Mouse (Mus musculus): Measurements from ENCODE around the gene Lrrc3c. TPM values are rescaled to one million over a fixed set of nuclear protein-coding genes. Genes with fewer than 3 reads are reported as not detected.
A peak's percentile ranks its signal among the peaks of the same experiment; 100 is the strongest.

The Lrrc3c gene
- total RNA-seq (2015) (not detected in 2 replicates), total RNA-seq (2017) (not detected in 2 replicates)

DNA sequence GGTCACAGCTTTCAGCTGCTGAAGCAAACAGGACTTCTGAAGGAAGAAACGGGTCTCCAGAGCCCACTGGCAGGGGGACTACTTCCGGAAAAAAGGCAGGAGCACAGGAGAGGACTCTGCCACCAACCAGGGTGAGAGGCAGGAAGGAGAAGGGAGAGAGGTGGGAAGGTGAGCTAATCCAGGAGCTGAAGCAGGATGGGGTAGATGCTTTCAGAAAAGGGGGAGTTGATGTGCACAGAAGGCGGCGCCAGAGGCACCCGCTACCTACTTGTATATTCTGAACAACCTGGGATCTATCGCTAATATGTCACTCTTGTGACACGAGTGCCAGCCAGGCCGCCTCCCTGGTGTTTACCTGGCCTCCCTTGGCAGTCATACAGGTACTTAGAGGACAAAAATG is at the start of gene Lrrc3c:
Lrrc3c (plus strand) TSS at position 301 of the 400 bp plus-strand sequence.
- ATAC-seq (ENCODE audit: poor library complexity, severe bottlenecking) = no peak

DNA sequence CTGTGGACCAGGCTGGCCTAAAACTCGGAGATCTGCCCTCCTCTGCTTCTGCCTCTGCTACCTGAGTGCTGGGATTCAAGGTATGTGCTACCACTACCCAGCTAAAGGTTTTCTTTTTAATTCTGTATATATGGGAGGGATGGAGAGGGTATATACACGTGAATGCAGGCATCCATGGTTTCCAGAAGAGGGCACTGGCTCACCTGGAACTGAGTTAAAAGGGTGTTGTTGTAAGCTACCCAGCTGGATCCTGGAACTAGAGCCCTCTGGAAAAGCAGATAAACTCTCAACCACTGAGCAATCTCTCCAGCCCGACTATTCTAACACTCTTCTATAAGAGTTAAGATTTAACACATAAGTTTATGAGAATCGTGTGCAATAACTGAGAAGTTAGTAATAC is 48.7 kb upstream of the Lrrc3c start:
- ATAC-seq (ENCODE audit: poor library complexity, severe bottlenecking) = no peak

- no peak for ATAC-seq (ENCODE audit: poor library complexity, severe bottlenecking)
Observed at GRCm38 (mm10) chr11:98550311-98550974, 47.6 kb upstream of the Lrrc3c start.

- ATAC-seq (ENCODE audit: poor library complexity, severe bottlenecking) = peak; percentile 85
Observed at GRCm38 (mm10) chr11:98550975-98551828, 46.9 kb upstream of the Lrrc3c start, which contains the start of gene Zpbp2. Gene Zpbp2 (plus strand): TSS chr11:98551097.

- ATAC-seq (ENCODE audit: poor library complexity, severe bottlenecking) = no peak
Observed at GRCm38 (mm10) chr11:98553966-98554365, 44.1 kb upstream of the Lrrc3c start.

DNA sequence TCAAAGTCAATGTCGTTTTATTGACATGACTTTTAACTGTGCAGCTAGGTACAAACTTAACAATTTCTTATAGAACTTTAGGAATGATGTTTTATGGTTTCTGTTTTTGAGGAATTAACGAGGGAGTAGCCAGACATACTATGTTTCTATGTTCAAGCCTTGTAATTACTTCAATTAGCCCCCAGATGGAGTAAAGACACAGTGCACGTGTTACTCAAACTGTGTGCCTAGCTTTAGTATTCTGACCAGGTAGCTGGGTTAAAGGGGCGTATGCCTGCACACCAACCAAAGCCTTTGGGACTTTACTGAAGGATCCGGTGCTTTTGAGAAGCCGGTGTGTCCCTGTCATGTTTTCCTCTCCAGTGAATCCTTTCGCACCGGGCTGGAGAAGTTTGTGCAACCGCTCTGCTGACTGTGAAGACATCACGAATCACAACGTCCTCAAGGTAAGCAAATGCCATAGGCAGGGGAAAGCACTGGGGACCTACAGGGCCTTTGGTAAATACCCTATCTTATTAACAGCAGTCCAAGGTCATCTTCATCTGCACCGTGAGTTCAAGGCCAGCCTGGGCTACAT is 42.9 kb upstream of the Lrrc3c start:
- ATAC-seq (ENCODE audit: poor library complexity, severe bottlenecking) = no peak

DNA sequence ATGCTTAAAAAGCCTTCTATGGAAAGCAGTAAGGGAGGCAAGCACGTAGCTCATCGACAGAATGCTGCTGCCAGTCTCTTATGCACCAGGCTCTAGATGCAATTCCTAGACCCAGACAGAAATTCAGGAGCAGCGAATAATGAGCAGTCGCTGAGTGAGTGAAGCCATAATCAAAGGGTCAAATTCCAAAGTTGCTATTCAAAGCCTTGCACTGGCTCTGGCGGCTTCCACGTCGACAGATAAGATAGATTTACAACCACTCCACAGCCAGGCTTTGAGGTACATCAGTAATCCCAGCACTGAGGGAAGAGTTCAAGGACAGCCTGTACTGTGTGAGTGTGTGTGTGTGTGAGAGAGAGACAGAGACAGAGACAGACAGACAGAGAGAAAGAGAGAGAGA is 37.1 kb upstream of the Lrrc3c start:
- ATAC-seq (ENCODE audit: poor library complexity, severe bottlenecking) = no peak

DNA sequence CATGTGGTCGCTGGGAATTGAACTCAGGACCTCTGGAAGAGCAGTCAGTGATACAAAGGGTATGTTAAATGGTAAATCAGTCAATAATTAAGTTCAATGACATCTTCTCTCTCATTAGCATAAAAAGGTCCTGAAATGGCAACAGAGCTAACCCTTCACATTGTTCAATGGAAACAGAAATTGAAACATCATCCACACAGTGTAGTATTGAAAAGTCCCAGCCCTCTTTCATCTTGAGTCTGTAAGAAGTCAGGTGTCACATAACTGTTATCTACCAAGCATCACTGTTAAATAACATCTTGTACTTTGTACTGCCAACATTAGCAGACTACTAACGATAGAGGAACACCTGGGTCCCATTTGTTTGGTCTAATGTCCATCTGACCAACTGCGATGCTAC is 35.1 kb upstream of the Lrrc3c start:
- ATAC-seq (ENCODE audit: poor library complexity, severe bottlenecking) = no peak

DNA sequence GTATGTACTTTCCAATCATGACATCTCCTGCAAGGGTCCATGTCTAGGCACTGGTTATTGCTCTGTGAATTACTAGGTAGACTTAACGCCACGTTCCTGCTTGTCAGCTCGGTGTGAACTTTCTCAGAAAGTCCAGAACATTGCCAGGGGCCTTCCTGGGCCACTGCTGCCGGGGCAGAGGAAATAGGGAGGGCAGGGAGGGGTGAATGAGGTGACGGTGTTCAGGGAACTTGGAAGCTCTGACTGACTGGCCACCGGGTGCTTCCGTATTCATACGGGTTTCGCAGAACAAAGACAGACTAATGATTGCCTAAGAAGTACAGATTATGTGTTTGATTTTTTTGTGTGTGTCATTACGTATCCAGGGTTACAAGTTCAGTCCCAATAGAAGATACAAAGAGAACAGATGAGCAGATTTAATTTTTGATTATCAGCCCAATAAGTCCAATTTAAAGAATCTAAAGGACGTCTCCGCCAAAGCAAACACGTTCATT is 34.1 kb upstream of the Lrrc3c start:
- ATAC-seq (ENCODE audit: poor library complexity, severe bottlenecking) = no peak

DNA sequence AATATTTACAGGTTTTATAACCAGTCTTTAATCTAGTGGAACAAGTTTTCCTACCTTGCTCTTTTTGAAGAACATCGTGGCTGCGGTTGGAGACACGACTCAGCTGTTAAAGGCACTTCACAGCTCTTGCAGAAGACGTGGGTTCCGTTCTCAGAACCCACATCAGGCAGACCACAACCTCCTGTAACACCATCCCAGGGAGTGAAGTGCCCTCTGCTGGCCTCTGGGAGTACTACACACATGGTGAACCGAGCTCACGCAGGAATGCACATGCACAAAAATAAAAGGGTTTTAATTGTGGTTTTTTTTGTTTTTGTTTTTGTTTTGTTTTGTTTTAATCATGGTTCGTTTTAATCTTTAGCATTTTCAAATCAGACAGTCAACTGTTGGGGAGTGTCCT is 29.8 kb upstream of the Lrrc3c start:
- ATAC-seq (ENCODE audit: poor library complexity, severe bottlenecking) = no peak

DNA sequence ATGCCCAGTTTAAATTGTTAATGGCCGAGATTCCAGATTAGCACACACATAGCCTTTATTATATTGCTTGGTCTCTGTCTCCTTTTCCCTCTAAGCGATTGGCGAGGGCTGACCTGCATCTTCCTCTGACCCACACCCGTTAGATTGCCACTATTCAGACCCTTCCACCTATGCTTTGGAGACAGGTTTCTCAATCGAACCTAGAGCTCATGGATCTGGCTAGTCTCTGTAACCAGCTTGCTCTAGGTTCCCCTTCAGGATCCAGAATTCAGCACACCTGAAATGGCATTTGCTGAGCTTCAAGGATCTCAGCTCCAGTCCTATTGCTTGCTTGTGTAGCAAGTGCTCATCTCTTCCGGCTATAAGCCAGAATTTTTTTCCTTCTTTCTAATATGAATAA is 28.6 kb upstream of the Lrrc3c start:
- no peak for ATAC-seq (ENCODE audit: poor library complexity, severe bottlenecking)

GRCm38 (mm10) chr11:98577776-98578175 is 20.3 kb upstream of the Lrrc3c start:
- no peak for ATAC-seq (ENCODE audit: poor library complexity, severe bottlenecking)

DNA sequence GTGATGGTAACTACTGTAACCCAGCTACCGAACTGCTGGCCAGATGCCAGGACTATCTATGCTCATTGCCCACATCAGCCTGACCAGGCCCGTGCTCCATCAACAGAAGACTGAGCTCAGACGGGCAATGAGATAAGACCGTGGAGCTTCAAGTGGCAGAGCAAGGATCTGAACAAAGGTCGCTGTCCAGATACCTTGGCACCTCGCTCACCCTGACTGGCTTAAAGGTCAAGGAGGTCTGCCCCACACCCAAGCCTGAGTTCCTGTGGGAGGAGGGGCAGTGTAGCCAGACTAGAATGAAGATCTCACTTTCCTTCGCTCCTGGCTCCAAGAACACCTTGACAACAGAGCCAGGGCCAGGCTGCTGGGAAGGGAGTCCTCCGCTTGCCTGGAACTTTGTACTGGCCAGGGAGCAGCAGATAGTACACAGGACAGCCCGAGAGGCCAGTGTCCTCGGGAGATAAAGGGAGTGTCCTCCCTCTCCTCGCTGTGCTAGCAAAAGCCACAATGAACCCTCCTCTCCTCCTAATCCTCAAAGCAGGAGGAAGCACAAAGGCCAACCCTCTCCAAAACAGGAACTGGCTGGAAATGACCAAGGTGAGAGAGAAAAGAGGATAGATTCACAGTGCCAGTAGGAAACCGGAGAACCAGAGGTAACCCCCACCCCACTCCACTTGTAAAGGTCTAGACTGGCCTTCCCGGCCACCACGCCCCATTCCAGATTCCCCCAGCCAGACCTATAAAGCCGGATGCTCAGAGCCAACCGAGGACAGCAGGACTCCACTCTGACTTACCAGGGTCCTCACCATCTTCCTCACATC is 17.6 kb upstream of the Lrrc3c start:
- peak; percentile 37 for ATAC-seq (ENCODE audit: poor library complexity, severe bottlenecking)

DNA sequence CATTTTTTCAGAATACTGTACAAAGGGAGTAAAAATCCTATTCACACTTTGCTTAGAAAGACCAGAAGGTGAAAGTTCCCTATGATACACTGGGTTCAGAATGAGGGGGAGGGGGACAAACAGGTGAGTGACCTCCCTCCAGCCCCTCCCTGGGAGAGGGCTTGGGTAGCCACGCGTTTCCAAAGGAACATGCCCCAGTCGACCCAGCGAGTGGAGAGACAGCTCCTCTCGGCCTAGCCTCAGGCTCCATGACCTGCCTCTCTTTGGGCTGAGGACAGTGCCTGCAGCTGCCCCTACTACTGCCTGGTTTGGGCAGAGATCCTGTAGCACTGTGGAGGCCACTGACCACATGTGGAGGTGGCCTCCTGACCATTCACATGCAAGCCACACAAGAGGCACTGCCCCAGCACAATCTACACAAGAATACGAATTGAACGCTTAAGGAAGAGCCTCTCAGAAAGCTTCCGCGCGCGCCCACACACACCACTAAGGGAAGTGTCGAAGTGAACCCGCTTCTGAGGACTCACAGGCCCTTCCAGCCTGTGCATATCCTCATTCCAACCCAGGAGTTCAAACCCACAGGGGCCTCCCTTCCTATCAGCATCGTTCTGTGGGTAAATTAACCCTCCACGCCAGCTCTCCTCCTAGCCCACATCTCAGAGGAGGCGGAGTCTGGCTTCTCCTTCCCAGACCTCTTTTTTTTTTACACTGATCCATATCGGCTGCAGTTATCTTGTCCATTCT is 16.6 kb upstream of the Lrrc3c start:
- ATAC-seq (ENCODE audit: poor library complexity, severe bottlenecking) = peak; percentile 20; the same call in 1 of the 2 replicates

DNA sequence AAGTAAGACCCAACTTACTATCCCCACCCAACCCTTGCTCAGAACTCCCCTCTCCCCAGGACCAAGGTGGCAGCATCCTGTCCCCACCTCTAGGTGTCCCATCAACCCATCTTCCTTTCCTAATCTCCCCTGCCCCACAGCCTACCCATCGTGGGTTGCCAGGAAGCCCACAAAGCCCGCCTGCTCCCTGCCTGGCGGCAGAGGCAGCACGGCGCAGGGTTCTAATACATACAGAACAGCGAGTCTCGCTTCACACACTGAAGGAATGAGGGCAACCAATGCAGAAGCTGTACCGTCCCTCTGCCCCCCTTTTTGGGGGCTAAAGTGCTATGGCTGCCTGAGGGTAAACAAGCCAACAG is 16.1 kb upstream of the Lrrc3c start:
- ATAC-seq (ENCODE audit: poor library complexity, severe bottlenecking) = no peak

- no peak for ATAC-seq (ENCODE audit: poor library complexity, severe bottlenecking)
Observed at GRCm38 (mm10) chr11:98582551-98583264, 15.4 kb upstream of the Lrrc3c start.

DNA sequence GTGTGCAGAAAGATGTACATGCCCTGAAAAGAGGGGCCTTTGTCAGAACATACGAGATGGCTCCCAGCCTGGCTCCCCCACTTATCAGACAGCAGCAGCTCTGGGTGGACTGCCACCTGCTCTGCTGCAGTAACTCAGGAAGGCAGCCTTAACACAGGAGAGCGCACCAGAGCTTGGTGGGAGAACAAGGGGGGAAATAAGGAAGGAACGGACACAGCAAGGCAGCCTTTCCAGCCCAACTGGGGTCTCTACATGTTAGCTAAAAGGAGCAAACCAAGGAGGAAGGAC is 14.9 kb upstream of the Lrrc3c start:
- no peak for ATAC-seq (ENCODE audit: poor library complexity, severe bottlenecking)

GRCm38 (mm10) chr11:98583571-98583970 is 14.5 kb upstream of the Lrrc3c start:
- no peak for ATAC-seq (ENCODE audit: poor library complexity, severe bottlenecking)

DNA sequence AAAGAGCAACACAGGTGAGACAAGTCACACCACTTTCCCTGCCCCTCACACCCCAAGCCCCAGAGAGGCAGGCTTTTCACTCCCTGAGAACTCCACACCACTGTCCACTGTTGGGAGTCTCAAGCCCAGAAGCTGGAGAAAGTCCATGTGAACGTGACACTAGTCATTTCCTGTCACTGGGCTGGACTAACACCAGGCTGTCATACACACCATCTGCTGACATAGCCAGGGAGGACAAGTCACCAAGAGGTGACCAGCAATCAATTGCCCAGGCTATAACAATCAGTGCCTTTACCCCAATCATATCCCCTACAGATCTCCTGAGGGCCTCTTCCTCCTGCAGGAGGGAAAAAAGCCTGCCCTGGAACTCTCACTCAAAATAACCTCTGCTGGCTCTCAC is 13.9 kb upstream of the Lrrc3c start:
- no peak for ATAC-seq (ENCODE audit: poor library complexity, severe bottlenecking)
